Mouse (Mus musculus): ENCODE data around the gene Magi1.

- TF ChIP-seq CTCF (IDR thresholded peaks at IDR 0.05; ENCODE audit: low read depth, low read length), result no peak
- no peak for TF ChIP-seq POLR2A (IDR thresholded peaks at IDR 0.05; ENCODE audit: borderline replicate concordance, low read depth, low read length)
These were observed 191.2 kb downstream of the Magi1 start for GRCm38 (mm10) chr6:94092500-94092899.

Data from bone marrow macrophage, adult 2 months (primary cell).